22 mouse cellular contexts compared by ENCODE assay signal in genomic region chr1:180245741-180246507, GRCm38 (mm10). TPM values are rescaled to one million over a fixed set of nuclear protein-coding genes. Genes with fewer than 3 reads are reported as not detected.
DNase-seq lines count a peak whose midpoint lies in the region; ATAC-seq and TF ChIP-seq lines count a peak whose summit lies in the region.
"Had no signal": no experiment of that assay in that cellular context is flagged by ENCODE, and none has a peak within 500 bp of the region (broad histone marks: within the 10 kb centered on the region; RNA-seq: fewer than 3 reads in every experiment).

No protein-coding gene starts in this region.

- TF ChIP-seq EP300 in liver, postnatal 0 days (IDR thresholded peaks at IDR 0.05; ENCODE audit: low read depth) = no peak

- no peak overlapping the region for H3K4me3 ChIP-seq in heart, embryonic 10.5 days
- H3K4me3 ChIP-seq in liver, postnatal 0 days (ENCODE audit: low read depth, low read length) = no peak overlapping the region
- no peak overlapping the region for H3K4me3 ChIP-seq in gastrocnemius, adult 2 months
- H3K4me3 ChIP-seq: embryonic facial prominence, embryonic 15.5 days; left cerebral cortex, adult 2 months; megakaryocyte, embryonic 14.5 days; myocyte had no signal

- no peaks in the 10 kb centered on the region for H3K9me3 ChIP-seq in heart, embryonic 10.5 days
- H3K9me3 ChIP-seq in liver, postnatal 0 days (ENCODE audit: low read length) = no peaks in the 10 kb centered on the region
- H3K9me3 ChIP-seq: embryonic facial prominence, embryonic 15.5 days had no signal

- 0 out of 2 replicates have a peak overlapping the region, but pooled peaks have one; percentile 22 for H3K27ac ChIP-seq in heart, embryonic 10.5 days
- H3K27ac ChIP-seq in liver, postnatal 0 days (ENCODE audit: low read depth) = peak overlapping the region; percentile 81
- no peak overlapping the region for H3K27ac ChIP-seq in gastrocnemius, adult 2 months
- H3K27ac ChIP-seq: embryonic facial prominence, embryonic 15.5 days; left cerebral cortex, adult 2 months; liver, embryonic 14.5 days had no signal

- peaks cover 53% of the 10 kb centered on the region for H3K4me1 ChIP-seq in heart, embryonic 10.5 days
- H3K4me1 ChIP-seq in liver, postnatal 0 days (ENCODE audit: insufficient read depth) = peaks cover 49% of the 10 kb centered on the region

- intact Hi-C loops in heart, postnatal 10 days (cut with DNase I) = no loop called here
- intact Hi-C loops in gastrocnemius, adult 2 months (cut with DNase I) = no loop called here

- no peak for TF ChIP-seq CTCF in liver, postnatal 0 days (IDR thresholded peaks at IDR 0.05; ENCODE audit: low read depth)
- TF ChIP-seq CTCF in gastrocnemius, adult 2 months (IDR thresholded peaks at IDR 0.05) = no peak

- peak; percentile 82 for ATAC-seq in liver, postnatal 0 days
- ATAC-seq: forebrain, embryonic 16.5 days; inflammation-experienced regulatory T-cells, adult 6 months had no signal

- no peak overlapping the region; the same call in 1 of the 2 replicates for H3K9ac ChIP-seq in liver, postnatal 0 days (replicated peaks)
- H3K9ac ChIP-seq: embryonic facial prominence, embryonic 15.5 days; liver, embryonic 14.5 days had no signal

- H3K36me3 ChIP-seq in heart, embryonic 10.5 days = peaks cover 13% of the 10 kb centered on the region; the same call in 1 of the 2 replicates
- H3K36me3 ChIP-seq in liver, postnatal 0 days (replicated peaks; ENCODE audit: insufficient read depth, low read length) = peaks cover 7% of the 10 kb centered on the region
- H3K36me3 ChIP-seq: embryonic facial prominence, embryonic 15.5 days had no signal

- no peak for DNase-seq in heart, embryonic 10.5 days (ENCODE audit: low spot score)
- DNase-seq in heart, postnatal 10 days = no peak
- peak; percentile 53 for DNase-seq in lung, postnatal 36 days
- DNase-seq in lung, adult 18-20 months = no peak
- DNase-seq in liver, postnatal 0 days = peak; percentile 38
- no peak for DNase-seq in cerebellum, adult 8-10 months
- DNase-seq in gastrocnemius, adult 2 months = no peak
- DNase-seq: B cell, adult 2 months; cerebellum, adult 18-20 months; cerebellum, postnatal 36 days; kidney, postnatal 36 days; left cerebral cortex, postnatal 4 days; midbrain, embryonic 14.5 days; retina, postnatal 1 day; thymus, postnatal 36 days had no signal

- H3K4me2 ChIP-seq in liver, postnatal 0 days (ENCODE audit: low read depth, low read length) = peak overlapping the region; percentile 24; the same call in 1 of the 2 replicates
- H3K4me2 ChIP-seq: embryonic facial prominence, embryonic 15.5 days had no signal

- WGBS in heart, embryonic 10.5 days = 61% methylated on average over 13 of the region's 13 CpGs
- WGBS in liver, postnatal 0 days (ENCODE audit: insufficient replicate concordance) = 59% methylated on average over 13 of the region's 13 CpGs

- no peaks in the 10 kb centered on the region; the same call in 1 of the 2 replicates for H3K27me3 ChIP-seq in heart, embryonic 10.5 days (ENCODE audit: insufficient read depth, poor library complexity, severe bottlenecking)
- no peaks in the 10 kb centered on the region for H3K27me3 ChIP-seq in liver, postnatal 0 days (ENCODE audit: insufficient read depth, low read length)
- H3K27me3 ChIP-seq: embryonic facial prominence, embryonic 15.5 days; megakaryocyte, embryonic 14.5 days had no signal

RNA-seq across cellular contexts. Expression of gene Psen2, which starts 17.3 kb away (rescaled TPM):
- 15.6 and 16.4 TPM in 2 replicates for polyA plus RNA-seq in heart, embryonic 10.5 days (2016; fragmentation: Nextera tagmentation; extraction: Ambion mirVana)
- 10 to 100 TPM; 13.5 to 15.3 TPM for total RNA-seq in heart, postnatal 10 days (2021)
- 25.6 and 25.8 TPM in 2 replicates for polyA plus RNA-seq in liver, postnatal 0 days (2015; fragmentation: Nextera tagmentation; extraction: Ambion mirVana)
- 1 to 10 TPM; 7.8 to 9.5 TPM for total RNA-seq in gastrocnemius, adult 2 months (2021)

RNA-seq across cellular contexts. Expression of gene Coq8a, which starts 46.5 kb away (rescaled TPM):
- 4.0 and 8.2 TPM in 2 replicates for polyA plus RNA-seq in heart, embryonic 10.5 days (2016; fragmentation: Nextera tagmentation; extraction: Ambion mirVana)
- 100 to 1,000 TPM; 568 to 689 TPM for total RNA-seq in heart, postnatal 10 days (2021)
- polyA plus RNA-seq in liver, postnatal 0 days (2015; fragmentation: Nextera tagmentation; extraction: Ambion mirVana) = 36.6 and 49.7 TPM in 2 replicates
- total RNA-seq in gastrocnemius, adult 2 months (2021) = 1,000 to 10,000 TPM in 1 of 2 experiments, 100 to 1,000 TPM in 1; 633 to 1,638 TPM

Comparison
In these comparisons a context has a peak if more than half of its experiments do, and no peak if none do; other contexts are left out.
1. DNase-seq: peak in lung, postnatal 36 days (single experiment) and liver, postnatal 0 days (single experiment); none in heart, embryonic 10.5 days (single experiment), heart, postnatal 10 days (0 of 2), lung, adult 18-20 months (0 of 2), cerebellum, adult 8-10 months (single experiment) and gastrocnemius, adult 2 months (single experiment).